Mouse (Mus musculus) lung, postnatal 10 days (tissue): ENCODE measurements at regions not wholly inside any gene's neighbourhood (a gene's known extent, or its start where the extent isn't known, plus 50 kb on each side); places are given as distances from the start of the nearest gene placed in this dataset.

ENCODE experiments used
- DNase-seq: peaks from one replicate; pipeline ENCODE4 v3.0.0; 2021

DNA sequence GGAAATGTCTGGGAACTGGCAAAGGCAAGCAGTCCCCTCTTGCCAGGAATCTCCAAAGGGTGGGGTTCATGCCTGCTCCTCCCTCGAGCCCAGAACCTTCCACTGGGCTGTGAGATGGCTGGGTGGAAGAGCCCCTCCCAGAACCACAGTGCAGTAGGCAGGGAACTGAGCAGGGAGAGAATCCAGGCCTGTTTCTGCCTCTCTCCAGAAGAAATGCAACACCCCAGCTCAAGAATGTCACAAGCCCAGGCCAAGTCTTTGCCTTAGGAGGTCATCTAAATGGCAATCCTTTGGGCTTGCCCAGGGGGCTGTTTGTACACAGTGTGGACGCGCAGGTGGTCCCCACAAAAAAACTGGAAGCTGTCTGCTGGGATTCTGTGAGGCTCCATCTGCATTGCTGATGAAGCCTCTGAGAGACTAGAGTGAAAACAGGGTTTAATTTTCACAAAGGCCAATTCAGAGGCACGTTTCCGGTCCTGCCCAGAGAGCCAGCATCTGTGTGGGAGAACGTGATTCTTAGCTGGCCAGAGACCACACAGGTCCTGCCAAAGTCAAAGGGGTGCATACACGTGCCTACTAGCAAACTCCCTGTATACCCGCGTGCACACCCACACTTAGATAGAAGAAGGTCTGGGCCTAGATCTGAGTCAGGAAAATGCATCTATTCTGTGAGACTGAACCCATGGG, 129.0 kb downstream of the Hmg20a start:
- peak; percentile 43 for DNase-seq

DNA sequence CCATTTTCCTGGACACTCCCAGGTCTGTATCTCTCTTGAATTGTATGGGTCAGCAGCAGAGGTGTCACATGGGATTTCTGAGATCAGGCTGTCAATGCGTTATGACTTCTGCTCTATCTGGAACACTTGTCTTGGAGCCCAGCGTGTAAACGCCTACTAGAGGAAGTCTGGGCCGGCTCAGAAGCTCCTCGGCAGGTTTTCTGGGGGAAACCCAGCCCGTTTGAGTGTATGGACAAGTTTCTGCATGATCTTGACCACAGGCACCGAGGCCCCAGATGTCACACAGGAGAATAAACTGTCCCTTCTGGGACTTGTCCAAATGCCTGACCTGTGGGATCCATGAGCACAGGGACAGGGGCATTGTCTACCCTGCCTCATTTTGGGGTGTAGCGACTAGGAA, 131.4 kb downstream of the Hmg20a start:
- no peak for DNase-seq

DNA sequence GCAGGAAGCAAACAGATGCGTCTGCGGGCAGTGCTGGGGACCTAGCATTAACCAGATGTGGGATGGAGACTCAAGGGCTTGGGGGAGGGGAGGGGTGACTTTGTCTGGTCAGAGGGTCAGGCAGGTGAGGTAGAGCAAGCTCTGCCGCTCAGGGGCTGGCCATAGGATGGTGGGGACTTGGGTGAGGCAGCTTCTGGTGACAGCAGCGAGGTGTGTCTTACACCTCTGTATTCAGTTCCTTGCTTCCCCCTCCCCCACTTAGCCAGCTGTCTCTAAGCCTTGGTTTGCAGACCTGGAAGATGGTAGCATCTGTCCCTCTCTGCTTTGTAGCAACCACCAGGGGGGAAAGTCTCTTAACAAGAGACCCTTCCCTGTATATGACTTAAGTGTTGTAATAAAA, 131.8 kb downstream of the Hmg20a start:
- DNase-seq: no peak

DNA sequence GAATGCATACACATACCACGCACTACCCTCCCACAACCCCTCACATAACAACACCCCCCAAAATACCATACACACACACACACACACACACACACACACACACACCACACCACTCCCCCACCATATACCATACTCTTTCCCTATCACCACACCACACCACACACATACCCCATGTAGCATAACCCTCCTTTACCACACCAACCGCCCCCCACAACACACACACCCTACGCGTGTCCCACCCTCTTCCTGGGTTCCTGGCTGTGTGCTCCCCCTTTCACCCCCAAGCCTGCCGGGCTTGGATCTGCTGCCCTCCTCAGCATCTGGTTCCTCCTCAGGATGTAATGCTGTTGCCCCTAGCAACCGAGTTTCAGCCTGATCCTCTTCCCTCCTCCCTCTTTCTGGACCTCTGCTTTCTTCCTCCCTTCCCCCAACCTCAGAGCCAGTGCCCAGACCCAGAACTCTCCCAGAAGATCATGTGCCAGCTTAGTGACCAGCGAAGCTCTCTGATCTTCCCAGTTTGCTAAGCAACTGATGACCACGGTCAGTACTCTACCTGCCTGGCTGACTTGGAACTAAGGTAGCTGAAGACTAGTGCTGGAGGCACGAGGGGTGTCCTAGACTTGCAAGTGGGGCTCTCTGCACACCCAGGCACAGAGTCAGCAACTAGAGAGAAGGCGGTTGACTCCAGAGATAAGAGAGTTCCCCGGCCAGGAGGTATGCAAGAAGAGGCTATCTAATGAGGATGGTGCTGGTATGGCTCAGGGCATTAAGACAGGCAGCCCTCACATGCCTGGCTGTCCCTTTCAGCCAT, 133.2 kb downstream of the Hmg20a start:
- peak; percentile 37 for DNase-seq

DNA sequence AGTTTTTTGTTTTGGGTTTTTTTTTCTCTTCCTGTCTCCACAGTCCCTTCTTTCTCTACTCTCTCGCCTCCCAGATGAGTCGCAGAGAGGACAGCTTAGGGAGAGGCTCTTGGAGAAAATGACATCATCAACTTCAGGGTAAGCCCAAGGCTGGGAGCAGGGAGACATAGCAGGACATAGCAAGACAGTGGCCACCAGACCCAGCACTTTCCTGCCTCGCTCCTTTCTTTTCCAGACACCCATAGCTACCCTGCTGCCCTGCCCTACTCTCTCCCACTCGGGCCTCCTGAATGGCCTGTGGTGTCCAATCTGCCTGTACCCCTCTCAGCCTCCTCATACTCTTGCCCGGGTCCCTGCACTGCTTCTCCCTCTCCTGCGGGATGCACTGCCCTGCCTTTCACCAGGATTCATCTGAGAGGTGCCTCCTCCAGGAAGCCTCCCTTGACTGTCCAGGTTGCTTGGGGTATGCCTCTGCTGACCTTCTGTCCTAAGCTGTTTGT, 133.8 kb downstream of the Hmg20a start:
- DNase-seq: peak; percentile 25

DNA sequence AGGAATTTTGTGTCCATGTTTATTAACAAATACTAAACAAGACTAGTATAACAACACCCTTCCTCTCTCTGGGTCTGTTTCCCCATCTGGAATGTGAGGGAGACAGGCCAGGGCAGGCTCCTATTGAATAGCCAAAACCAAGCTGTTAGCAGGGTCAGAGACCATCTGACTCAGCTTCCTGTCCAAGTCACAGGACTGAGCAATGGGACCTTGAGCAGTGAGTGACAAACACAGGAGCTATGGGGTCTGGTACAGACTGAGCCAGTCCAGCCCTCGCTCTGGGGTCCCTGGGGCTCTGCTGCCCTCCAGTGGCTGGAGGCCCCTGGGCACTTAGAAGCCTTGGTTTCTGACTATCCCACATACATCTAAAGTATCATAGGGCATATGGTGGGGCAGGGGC, 134.4 kb downstream of the Hmg20a start:
- DNase-seq: peak; percentile 90

DNA sequence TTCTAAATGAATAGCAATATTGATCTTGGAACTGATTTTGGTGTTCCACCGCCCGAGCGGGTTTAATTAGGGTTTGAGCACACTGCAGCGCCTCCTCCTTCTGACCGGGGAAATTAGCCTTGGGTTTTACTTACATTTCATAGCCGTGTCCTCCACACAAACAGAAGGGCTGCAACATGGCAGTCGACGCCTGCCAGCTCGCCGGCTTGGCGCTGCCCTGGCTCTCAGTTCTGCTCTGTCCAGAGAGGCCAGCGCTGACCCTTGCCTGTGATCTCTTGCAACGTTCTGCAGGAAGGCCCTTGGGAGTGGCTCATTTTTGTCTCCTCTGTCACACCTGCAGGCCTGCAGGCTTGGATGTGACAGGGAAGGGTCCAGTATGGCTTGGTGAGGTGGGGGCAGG, 135.2 kb downstream of the Hmg20a start:
- DNase-seq: no peak

DNA sequence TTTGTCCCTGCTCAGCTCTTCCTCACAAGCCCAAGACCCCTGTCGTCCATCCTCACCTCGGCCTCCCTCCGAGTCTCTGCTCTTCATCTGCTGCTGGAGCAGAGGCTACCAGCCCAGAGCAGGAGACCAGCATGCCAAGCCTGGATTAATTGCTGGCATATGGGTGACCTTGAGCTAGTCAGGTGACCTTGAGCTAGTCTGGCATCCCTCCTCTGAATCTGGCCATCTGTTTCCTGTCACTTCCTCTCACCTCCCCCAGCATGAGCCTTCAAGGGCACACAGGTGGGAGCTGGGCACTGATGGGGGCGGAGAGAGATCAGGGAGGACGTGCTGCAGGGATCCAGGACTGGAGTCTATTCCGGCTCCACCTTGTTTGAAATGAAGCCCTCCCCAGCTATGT, 135.7 kb downstream of the Hmg20a start:
- no peak for DNase-seq

DNA sequence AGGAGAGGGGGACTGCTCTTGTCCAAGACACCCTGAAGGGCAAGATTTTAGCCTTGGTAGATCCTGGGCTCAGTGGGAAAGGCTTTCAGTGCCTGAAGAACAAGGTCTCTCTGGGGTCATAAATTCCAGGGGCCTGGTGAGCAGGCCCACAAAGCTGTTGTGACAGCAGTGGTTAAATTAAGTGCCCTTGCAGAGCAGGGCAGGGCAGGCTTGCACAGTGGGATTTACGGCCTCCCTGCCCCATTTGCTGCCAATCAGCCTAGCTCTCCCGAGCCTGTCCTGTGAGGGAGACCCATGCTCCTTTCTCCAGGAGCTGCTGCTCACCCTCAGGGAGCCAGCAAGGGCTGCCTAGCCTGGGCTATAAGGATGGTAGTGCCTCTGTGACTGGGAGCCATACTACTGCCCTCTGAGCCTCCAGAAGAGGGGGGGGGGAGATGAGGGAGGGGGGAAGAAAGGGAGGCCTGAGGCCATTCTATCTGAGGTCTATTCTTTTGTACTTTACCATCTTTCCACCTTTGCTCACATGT, 141.3 kb downstream of the Hmg20a start:
- no peak for DNase-seq

DNA sequence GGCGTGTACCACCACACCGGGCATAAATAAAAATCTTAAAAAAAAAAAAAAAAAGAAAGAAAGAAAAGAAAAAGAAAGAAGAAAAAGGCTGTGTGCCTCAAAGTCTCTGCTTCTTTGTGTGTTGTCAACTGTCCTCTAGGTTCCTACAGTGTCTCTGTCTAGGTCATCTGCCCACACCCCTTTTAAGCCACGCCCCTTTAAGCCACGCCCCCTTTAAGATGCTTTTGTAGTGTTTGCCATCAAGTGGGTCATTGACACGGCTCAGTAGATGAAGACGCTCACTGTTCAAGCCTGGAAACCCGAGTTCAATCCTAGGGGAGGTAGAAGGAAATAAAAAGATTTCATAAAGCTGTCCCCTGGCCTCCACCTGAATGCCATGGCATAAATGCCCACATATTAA, 144.0 kb downstream of the Hmg20a start:
- DNase-seq: no peak

DNA sequence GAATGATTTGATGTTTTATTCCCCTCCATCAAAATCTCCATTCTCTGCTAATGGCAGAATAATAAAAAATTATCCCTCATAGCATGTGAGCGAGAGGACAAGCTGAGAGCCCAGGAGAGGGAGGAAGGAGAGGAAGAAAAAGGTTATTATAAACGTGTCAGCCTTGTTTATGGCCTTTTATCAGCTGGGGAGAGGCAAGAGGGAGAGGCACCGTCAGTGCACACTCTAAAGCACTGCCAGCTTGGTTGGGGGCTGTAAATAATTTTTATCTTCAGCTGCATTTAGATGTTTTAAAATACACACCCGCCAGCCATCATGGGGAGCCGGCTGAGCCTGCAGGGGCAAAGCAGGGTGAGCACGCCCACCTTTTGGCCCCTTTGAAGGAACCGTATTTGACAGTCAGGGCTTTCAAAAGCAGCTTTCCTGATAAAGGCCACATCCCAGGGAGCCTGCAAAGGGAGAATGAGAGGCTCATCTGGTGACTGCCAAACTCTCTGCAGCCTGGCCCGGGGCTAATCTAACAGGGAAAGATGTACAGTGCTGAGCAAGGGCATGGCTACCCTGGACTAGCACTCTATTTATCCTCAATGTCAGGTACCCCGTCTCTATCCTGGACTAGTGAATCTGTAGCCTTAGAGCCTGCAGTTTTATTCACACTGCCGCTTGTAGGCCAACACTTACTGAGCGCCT, 145.8 kb downstream of the Hmg20a start:
- DNase-seq: no peak
